Mouse (Mus musculus) forebrain, embryonic 14.5 days (tissue): ENCODE results near the gene Gpr146. TPM values are rescaled to one million over a fixed set of nuclear protein-coding genes. Genes with fewer than 3 reads are reported as not detected.

ENCODE experiments used
- ATAC-seq: fragments of 200-750 bp; cut with Nextera tagmentation; 2 replicates; pipeline ENCODE4 v1.8.0; 2017; ENCODE audit warnings: mild to moderate bottlenecking, moderate library complexity
- DNase-seq: peaks from one replicate; pipeline ENCODE4 v3.0.0-alpha.2; 2015; ENCODE audit warnings: low spot score
- H3K27ac ChIP-seq: fragments of 300-500 bp; sonication (generic); 2 replicates; pipeline ENCODE4 v1.5.1; 2014; ENCODE audit warnings: low read depth, mild to moderate bottlenecking, control low read depth, low read length, moderate library complexity
- H3K27me3 ChIP-seq: fragments of 300-500 bp; sonication (generic); replicated peaks from 2 replicates; pipeline ENCODE4 v1.6.1; 2014; ENCODE audit warnings: low read length, control low read depth, mixed read lengths; ENCODE audit not compliant: control insufficient read depth, insufficient read depth
- H3K36me3 ChIP-seq: fragments of 300-500 bp; sonication (generic); 2 replicates; pipeline ENCODE4 v1.6.1; 2014; ENCODE audit warnings: low read length, control low read depth; ENCODE audit not compliant: control insufficient read depth, insufficient read depth
- H3K4me1 ChIP-seq: fragments of 300-500 bp; sonication (generic); 2 replicates; pipeline ENCODE4 v1.6.1; 2014; ENCODE audit warnings: antibody characterized with exemption, low read length, control low read depth; ENCODE audit not compliant: control insufficient read depth, insufficient read depth
- H3K4me2 ChIP-seq: fragments of 300-500 bp; sonication (generic); 2 replicates; pipeline ENCODE4 v1.6.1; 2014; ENCODE audit warnings: mild to moderate bottlenecking, control low read depth, low read length
- H3K4me3 ChIP-seq: fragments of 300-500 bp; sonication (generic); 2 replicates; pipeline ENCODE4 v1.5.1; 2014; ENCODE audit warnings: low read depth, low read length, control low read depth
- H3K9ac ChIP-seq: fragments of 300-500 bp; sonication (generic); 2 replicates; pipeline ENCODE4 v1.6.1; 2014; ENCODE audit warnings: mild to moderate bottlenecking, low read length, control low read depth, moderate library complexity
- H3K9me3 ChIP-seq: fragments of 300-500 bp; sonication (generic); replicated peaks from 2 replicates; pipeline ENCODE4 v1.6.1; 2016; ENCODE audit warnings: low read length, control low read depth, mixed read lengths; ENCODE audit not compliant: control insufficient read depth
- WGBS: fragments of 180-500 bp; shearing (Covaris S2); extraction: QIAGEN DNeasy Blood & Tissue Kit; methylation state at CpG from one replicate; pipeline ENCODE4 v1.1.7; 2014; 5-methylcytosine and 5-hydroxymethylcytosine counted together
- polyA plus RNA-seq: library from polyadenylated mRNA; unstranded; fragments of >200 nt; fragmentation: Nextera tagmentation; extraction: Ambion mirVana; gene quantifications from 2 replicates; pipeline ENCODE4 v1.2.1, GENCODE M21; 2014

Gene Gpr146
- polyA plus RNA-seq, 1 experiment from 2014 or later, result 0.93 TPM

DNA sequence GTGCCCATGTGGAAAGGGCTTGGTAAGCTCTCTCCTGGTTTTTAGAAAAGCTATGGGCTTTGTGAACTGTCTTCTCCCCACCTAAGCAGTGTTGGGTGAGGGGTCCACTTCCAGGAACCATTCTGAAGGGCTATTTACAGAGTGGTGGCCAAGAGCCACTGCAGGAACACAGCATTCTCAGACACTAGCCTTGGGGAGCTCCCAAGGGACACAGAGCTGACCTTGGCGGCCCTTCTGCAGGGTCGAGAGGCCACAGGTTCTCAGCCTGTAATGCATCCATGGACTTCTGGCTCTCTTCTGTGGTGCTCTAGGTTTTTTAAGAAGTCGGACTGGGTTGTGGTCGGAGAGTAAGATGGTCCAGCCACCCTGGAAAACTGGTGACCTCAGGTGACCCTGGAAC is 32.6 kb downstream of the Gpr146 start:
- 84% methylated on average over 4 of the region's 4 CpGs for WGBS
- Histone ChIP-seq H3K4me2 (no peak overlapping the region), H3K4me1 (no peaks in the 10 kb centered on the region), H3K4me3 (no peak overlapping the region), H3K9ac (no peak overlapping the region), H3K27me3 (no peaks in the 10 kb centered on the region), H3K36me3 (0 out of 2 replicates have a peak, but pooled peaks cover 9% of the 10 kb centered on the region), H3K27ac (no peak overlapping the region), H3K9me3 (no peaks in the 10 kb centered on the region)
- DNase-seq, result no peak
- no peak for ATAC-seq

DNA sequence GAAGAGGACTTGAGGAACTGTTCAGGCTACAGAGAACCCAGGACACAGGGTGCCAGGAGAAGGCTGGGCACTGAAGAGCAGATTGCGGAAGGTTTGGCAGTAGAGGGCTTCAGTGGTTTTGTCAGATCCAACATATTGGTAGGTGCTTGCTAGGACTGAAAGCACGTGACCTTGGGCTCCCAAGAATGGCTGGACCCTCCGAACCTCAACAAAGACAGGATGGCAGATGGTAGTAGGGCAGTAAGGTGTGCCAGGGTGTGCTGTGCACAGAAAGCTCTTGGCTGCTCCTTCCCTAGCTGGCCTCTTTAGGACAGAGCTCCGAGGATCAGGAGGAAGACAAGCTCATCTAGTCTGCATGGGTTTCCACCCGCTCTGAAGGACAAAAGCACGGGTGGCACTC is 33.6 kb downstream of the Gpr146 start:
- Histone ChIP-seq H3K36me3 (0 out of 2 replicates have a peak, but pooled peaks cover 9% of the 10 kb centered on the region), H3K9me3 (no peaks in the 10 kb centered on the region), H3K27ac (no peak overlapping the region), H3K4me1 (no peaks in the 10 kb centered on the region), H3K4me2 (no peak overlapping the region), H3K4me3 (no peak overlapping the region), H3K27me3 (no peaks in the 10 kb centered on the region), H3K9ac (no peak overlapping the region)
- DNase-seq (no peak), ATAC-seq (no peak)
- 96% methylated on average over 6 of the region's 6 CpGs for WGBS

DNA sequence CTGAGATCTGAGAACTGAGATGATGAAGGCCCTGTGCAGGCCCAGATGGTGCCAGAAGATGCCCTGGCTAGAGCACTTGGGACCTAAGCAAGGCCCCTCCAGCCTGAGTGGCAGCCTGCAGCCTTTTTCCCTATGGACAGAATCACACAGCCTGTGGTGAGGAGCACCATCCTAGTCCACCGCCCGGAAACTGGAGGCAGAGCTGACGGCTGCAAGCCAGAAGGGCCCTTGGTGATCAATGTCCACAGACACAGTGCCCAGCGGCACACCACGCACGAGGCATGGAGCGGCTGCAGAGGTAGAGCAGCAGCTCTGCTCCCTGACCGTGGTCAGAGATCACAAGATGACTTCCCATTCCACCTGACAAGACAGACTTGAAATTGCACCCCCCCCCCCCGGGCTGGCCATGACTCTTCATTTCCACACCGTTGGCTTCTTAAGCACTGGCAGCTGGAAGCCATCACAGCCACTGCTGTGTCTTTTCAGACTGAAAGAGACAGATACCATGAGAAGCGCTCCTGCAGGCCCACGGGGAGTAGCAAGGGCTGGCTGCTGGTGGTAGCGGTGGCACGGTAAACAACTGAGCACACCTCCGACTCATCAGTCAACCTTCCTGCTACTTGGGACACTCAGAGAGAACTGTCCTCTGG is 34.3 kb downstream of the Gpr146 start:
- Histone ChIP-seq H3K27ac (no peak overlapping the region), H3K9ac (no peak overlapping the region), H3K9me3 (no peaks in the 10 kb centered on the region), H3K27me3 (no peaks in the 10 kb centered on the region), H3K4me2 (no peak overlapping the region), H3K4me1 (no peaks in the 10 kb centered on the region), H3K36me3 (0 out of 2 replicates have a peak, but pooled peaks cover 9% of the 10 kb centered on the region), H3K4me3 (no peak overlapping the region)
- no peak for ATAC-seq
- WGBS, result 83% methylated on average over 15 of the region's 15 CpGs
- no peak for DNase-seq

DNA sequence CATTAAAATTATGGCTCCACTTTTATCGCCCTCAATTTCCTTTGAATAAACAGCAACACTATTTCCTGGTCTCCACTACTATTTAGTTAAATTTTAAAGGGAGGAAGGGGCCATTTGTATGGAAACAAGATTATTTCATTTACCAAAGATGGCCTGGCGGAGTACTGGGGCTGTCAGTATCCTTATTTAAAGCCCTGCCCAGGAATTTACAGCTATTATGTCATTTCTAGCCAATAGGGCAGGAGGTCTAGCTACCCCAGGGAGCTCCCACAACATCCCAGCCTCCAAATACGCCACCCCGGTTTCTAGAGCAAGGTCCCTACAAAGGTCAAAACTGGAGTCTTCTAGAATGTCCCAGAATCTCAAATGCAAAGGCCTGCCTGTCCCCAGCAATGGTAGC is 36.0 kb downstream of the Gpr146 start:
- no peak overlapping the region for H3K27ac ChIP-seq

DNA sequence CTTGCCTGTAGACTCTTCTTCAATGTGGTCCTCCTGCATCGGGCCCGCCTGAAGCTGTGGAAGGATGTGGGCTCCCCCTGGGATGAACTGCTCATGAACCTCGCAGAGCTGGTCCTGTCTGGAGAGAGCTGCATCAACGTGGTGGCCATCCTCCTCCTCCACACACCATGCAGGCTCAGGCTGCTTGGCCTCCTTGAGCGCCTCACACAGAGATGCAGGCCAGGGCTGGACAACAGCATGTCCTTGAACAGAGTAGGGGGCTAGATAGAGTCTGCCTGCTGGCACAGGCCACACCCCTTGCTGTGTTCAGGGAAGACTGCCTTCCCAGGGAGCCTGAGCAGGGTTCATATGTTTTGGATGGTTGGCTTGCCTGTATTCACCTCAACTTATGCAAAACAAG is 37.5 kb downstream of the Gpr146 start:
- no peak for ATAC-seq
- Histone ChIP-seq H3K27ac (no peak overlapping the region), H3K4me2 (no peak overlapping the region), H3K9ac (no peak overlapping the region), H3K9me3 (no peaks in the 10 kb centered on the region), H3K36me3 (0 out of 2 replicates have a peak, but pooled peaks cover 9% of the 10 kb centered on the region), H3K4me1 (peaks cover 15% of the 10 kb centered on the region), H3K4me3 (no peak overlapping the region), H3K27me3 (no peaks in the 10 kb centered on the region)
- no peak for DNase-seq
- 92% methylated on average over 5 of the region's 5 CpGs for WGBS

More for the DNA sequence above, 36.0 kb downstream of the Gpr146 start:
- Histone ChIP-seq H3K4me2 (no peak overlapping the region), H3K9me3 (no peaks in the 10 kb centered on the region), H3K27me3 (no peaks in the 10 kb centered on the region), H3K36me3 (0 out of 2 replicates have a peak, but pooled peaks cover 9% of the 10 kb centered on the region), H3K9ac (no peak overlapping the region), H3K4me1 (peaks cover 7% of the 10 kb centered on the region), H3K4me3 (no peak overlapping the region)
- 88% methylated on average over 4 of the region's 4 CpGs for WGBS
- ATAC-seq (no peak), DNase-seq (no peak)

DNA sequence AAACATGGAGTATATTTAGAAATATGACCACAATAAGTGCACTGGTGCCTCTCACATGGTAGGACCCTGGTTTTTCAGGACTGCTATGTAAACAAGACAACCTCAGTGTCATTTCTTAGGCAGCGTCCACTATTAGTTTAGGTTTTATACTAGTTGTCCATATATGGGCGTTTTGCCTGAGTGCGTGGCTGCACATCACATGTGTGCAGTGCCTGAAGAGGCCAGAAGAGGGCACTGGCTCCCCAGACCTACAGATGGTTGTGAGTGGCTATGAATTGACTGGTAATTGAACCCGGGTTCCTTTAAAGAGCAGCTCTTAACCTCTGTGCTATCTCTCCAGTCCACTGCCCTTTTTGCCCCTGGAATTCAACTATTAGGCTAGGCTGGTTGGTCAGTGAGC is 39.4 kb downstream of the Gpr146 start:
- no peak for DNase-seq
- no peaks in the 10 kb centered on the region for H3K9me3 ChIP-seq
- no peaks in the 10 kb centered on the region for H3K27me3 ChIP-seq
- no peak overlapping the region for H3K4me3 ChIP-seq
- H3K4me2 ChIP-seq, result no peak overlapping the region
- H3K4me1 ChIP-seq, result peaks cover 15% of the 10 kb centered on the region
- WGBS, result 93% methylated on average over 4 of the region's 4 CpGs
- 0 out of 2 replicates have a peak, but pooled peaks cover 9% of the 10 kb centered on the region for H3K36me3 ChIP-seq
- no peak overlapping the region for H3K9ac ChIP-seq
- no peak overlapping the region for H3K27ac ChIP-seq
- no peak for ATAC-seq

DNA sequence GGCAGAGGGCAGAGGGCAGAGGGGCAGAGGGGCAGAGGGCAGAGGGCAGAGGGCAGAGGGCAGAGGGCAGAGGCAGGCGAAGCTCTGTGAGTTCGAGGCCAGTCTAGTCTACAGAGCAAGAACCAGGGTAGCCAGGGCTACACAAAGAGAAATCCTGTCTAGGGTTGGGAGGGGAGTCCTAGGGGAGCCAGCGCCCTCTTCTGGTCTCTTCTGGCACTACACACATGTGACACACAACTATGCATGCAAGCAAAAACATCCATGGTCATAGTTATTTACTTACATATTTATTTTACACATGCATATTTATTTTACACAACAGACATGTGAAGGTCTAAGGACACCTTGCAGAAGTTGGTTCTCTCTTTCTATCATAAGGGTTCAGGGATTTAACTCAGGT is 40.0 kb downstream of the Gpr146 start:
- Histone ChIP-seq H3K9me3 (no peaks in the 10 kb centered on the region), H3K27ac (no peak overlapping the region), H3K36me3 (0 out of 2 replicates have a peak, but pooled peaks cover 9% of the 10 kb centered on the region), H3K4me3 (no peak overlapping the region), H3K9ac (no peak overlapping the region), H3K4me1 (peaks cover 21% of the 10 kb centered on the region), H3K4me2 (no peak overlapping the region), H3K27me3 (no peaks in the 10 kb centered on the region)
- DNase-seq (no peak), ATAC-seq (no peak)
- WGBS, result 88% methylated on average over 3 of the region's 3 CpGs

DNA sequence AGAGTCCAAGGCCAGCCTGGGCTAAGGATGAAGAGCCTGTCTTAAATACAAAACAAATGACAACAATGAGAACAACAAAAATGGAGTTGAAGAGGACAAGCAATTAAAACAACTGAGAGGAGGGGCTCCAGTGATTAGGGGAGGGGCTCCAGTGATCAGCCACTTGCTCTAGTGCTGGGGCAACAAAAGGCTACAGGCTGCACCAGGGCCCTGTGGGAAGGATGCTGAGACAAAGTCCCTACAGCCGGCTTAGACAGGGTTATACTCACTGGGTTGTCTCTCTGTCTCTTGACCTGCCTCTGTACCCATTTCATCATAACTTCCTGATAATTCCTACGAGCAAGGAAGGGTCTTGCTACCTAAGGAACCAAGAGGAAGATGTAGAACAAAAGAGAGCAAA is 40.6 kb downstream of the Gpr146 start:
- H3K4me1 ChIP-seq, result peaks cover 27% of the 10 kb centered on the region
- WGBS, result 51% methylated on average over 2 of the region's 2 CpGs

DNA sequence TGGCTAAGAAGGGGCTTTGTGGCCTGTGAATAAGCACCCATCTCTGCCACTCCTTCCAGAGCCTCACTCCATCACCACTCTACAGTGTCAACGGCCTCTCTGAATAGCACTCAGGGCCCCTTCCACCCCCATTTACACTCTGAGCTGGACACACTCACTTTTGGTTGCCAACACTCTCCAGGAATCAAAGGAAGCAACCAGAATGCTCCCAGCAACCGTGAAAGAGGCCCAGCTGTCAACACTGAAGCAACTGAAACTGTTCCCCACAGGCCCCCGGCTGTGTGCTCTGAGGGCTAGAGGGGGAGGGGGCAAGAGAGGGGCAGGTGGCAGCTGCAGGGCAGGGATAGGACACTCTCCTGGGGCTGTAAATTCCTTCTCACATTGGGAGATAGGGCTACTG is 41.1 kb downstream of the Gpr146 start:
- DNase-seq (peak; percentile 76), ATAC-seq (peak; percentile 68)
- Histone ChIP-seq H3K4me3 (no peak overlapping the region), H3K9ac (0 out of 2 replicates have a peak overlapping the region, but pooled peaks have one; percentile 17), H3K4me2 (no peak overlapping the region), H3K27ac (peak overlapping the region; percentile 67), H3K27me3 (no peaks in the 10 kb centered on the region), H3K4me1 (peaks cover 30% of the 10 kb centered on the region), H3K36me3 (0 out of 2 replicates have a peak, but pooled peaks cover 9% of the 10 kb centered on the region), H3K9me3 (no peaks in the 10 kb centered on the region)
- WGBS, result 11% methylated on average over 3 of the region's 3 CpGs

More for the DNA sequence above, 40.6 kb downstream of the Gpr146 start:
- H3K27ac ChIP-seq, result peak overlapping the region; percentile 67
- H3K36me3 ChIP-seq, result 0 out of 2 replicates have a peak, but pooled peaks cover 9% of the 10 kb centered on the region
- no peak overlapping the region for H3K4me3 ChIP-seq
- DNase-seq (no peak), ATAC-seq (0 out of 2 replicates have a peak, but pooled peaks have one; percentile 21)
- no peaks in the 10 kb centered on the region for H3K27me3 ChIP-seq
- H3K4me2 ChIP-seq, result no peak overlapping the region
- 0 out of 2 replicates have a peak overlapping the region, but pooled peaks have one; percentile 17 for H3K9ac ChIP-seq
- H3K9me3 ChIP-seq, result no peaks in the 10 kb centered on the region
